Mouse (Mus musculus): Measurements from ENCODE around the gene Ift52. TPM values are rescaled to one million over a fixed set of nuclear protein-coding genes. Genes with fewer than 3 reads are reported as not detected.

The Ift52 gene
- polyA plus RNA-seq, 1 experiment from 2014 or later, result 59.3 TPM

Small RNA genes lying within 50 kb of the gene (microRNA-seq; reads per million reads assigned to microRNA genes)
- gene Gm22174 (not detected), gene Mir7003 (not detected)

Other genes starting within 250 kb of the Ift52 start
- gene Srsf6, start 85.8 kb upstream of the Ift52 start, polyA plus RNA-seq (2016; fragmentation: Nextera tagmentation; extraction: Ambion mirVana), result 294 and 305 TPM in 2 replicates
- gene L3mbtl1, start 73.9 kb upstream of the Ift52 start, polyA plus RNA-seq (2016; fragmentation: Nextera tagmentation; extraction: Ambion mirVana), result 0.24 TPM in 2 replicates
- not detected in 2 replicates for gene Sgk2, start 30.0 kb upstream of the Ift52 start, polyA plus RNA-seq (2016; fragmentation: Nextera tagmentation; extraction: Ambion mirVana)
- gene Mybl2, start 37.3 kb downstream of the Ift52 start, polyA plus RNA-seq (2016; fragmentation: Nextera tagmentation; extraction: Ambion mirVana), result 39.1 and 39.2 TPM in 2 replicates
- gene Gtsf1l, start 70.5 kb downstream of the Ift52 start, polyA plus RNA-seq (2016; fragmentation: Nextera tagmentation; extraction: Ambion mirVana), result not detected in 2 replicates
- 0.92 and 1.7 TPM in 2 replicates for gene Tox2, start 185.8 kb downstream of the Ift52 start, polyA plus RNA-seq (2016; fragmentation: Nextera tagmentation; extraction: Ambion mirVana)